Mouse (Mus musculus) liver, postnatal 0 days (tissue): ENCODE measurements around the gene Mrtfb.

Source experiments
- CTCF ChIP-seq: sonication (generic); IDR thresholded peaks from 2 replicates; pipeline ENCODE4 v1.5.1; 2016; ENCODE audit warnings: antibody characterized with exemption, low read depth
- EP300 ChIP-seq: IDR thresholded peaks from 2 replicates; pipeline ENCODE4 v1.6.1; 2016; ENCODE audit warnings: antibody characterized with exemption, low read depth, mild to moderate bottlenecking

DNA sequence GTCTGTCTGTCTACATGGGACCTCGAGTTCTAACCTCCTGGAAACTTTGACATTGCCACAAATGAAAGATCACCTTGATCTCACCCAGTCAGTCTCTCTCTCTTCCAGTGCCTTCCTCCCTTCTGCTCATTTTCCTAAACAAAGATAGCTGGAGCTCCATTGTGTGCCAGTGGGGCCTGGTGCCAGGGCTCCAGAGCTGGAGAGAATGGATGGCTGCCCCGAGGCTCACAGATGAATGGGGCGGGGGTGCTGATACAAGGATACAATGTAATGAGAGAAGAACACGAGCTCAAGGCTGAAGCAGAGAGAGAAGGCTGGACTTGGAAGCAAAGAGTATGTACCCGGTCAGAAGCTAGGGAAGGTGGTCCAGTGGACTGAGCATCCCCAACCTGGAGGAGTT lies 189.2 kb downstream of the Mrtfb start:
- TF ChIP-seq EP300 = no peak
- no peak for TF ChIP-seq CTCF
